15 mouse cellular contexts compared by ENCODE assay signal in the genomic region with DNA sequence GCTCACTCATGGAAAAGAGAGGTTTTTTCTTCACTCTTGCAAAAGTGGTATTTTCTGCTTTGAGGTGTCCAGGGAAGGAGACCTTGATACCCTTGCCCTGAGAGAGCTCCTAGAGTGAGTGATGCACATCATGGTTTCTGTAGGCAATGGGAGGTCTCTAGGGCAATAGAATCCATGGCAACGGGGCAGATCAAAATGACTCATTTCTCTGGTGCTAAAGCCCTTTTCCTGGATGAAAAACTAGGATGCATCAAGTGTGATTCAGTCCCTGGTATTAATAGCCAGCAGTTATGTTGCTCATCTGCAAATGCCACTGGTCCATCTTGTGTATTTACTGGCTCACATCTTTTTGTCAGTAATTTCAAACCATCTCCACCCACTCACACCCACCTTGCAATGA.
"Had no signal": no experiment of that assay in that cellular context is flagged by ENCODE, and none has a peak within 500 bp of the region (broad histone marks: within the 10 kb centered on the region; RNA-seq: fewer than 3 reads in every experiment).

No protein-coding gene starts in this region.

- H3K27ac ChIP-seq: neural tube, embryonic 15.5 days; stomach, embryonic 15.5 days; stomach, postnatal 0 days had no signal

- H3K9ac ChIP-seq: neural tube, embryonic 15.5 days; stomach, embryonic 15.5 days had no signal

- H3K9me3 ChIP-seq: neural tube, embryonic 15.5 days; stomach, embryonic 15.5 days had no signal

- H3K27me3 ChIP-seq: neural tube, embryonic 15.5 days; stomach, embryonic 15.5 days had no signal

- H3K4me3 ChIP-seq: neural tube, embryonic 15.5 days; stomach, embryonic 15.5 days had no signal

- DNase-seq: retina, postnatal 1 day; right cerebral cortex, adult 18-20 months; right cerebral cortex, postnatal 14 days; right cerebral cortex, postnatal 25 days; right cerebral cortex, postnatal 4 days; spleen, adult 18-20 months; thymus, adult 18-20 months; thymus, adult 2 months; thymus, postnatal 14 days; thymus, postnatal 25 days; thymus, postnatal 36 days; thymus, postnatal 4 days had no signal

- H3K36me3 ChIP-seq: neural tube, embryonic 15.5 days; stomach, embryonic 15.5 days had no signal

- H3K4me2 ChIP-seq: neural tube, embryonic 15.5 days; stomach, embryonic 15.5 days had no signal

- H3K4me1 ChIP-seq: neural tube, embryonic 15.5 days; stomach, embryonic 15.5 days had no signal
